Mouse (Mus musculus) ES-E14 (cell line): ENCODE data around the gene Cd68. TPM values are rescaled to one million over a fixed set of nuclear protein-coding genes. Genes with fewer than 3 reads are reported as not detected.

Experiments used
- DNase-seq: peaks from one replicate; pipeline ENCODE4 v3.0.0-alpha.2; 2013; ENCODE audit warnings: low read depth, low spot score
- H3K27ac ChIP-seq: 2 replicates; pipeline ENCODE4 v1.5.1; 2012; ENCODE audit warnings: low read depth, mild to moderate bottlenecking, low read length, moderate library complexity, mixed read lengths; ENCODE audit not compliant: poor library complexity, insufficient read depth, severe bottlenecking
- H3K36me3 ChIP-seq: 2 replicates; pipeline ENCODE4 v1.6.1; 2012; ENCODE audit warnings: mild to moderate bottlenecking, low read length, moderate library complexity, mixed read lengths; ENCODE audit not compliant: control insufficient read depth, poor library complexity, insufficient read depth, severe bottlenecking
- H3K4me1 ChIP-seq, 2 experiments: fragments of 150-350 bp in 1 of 2; sonication (generic) in 1 of 2; 2 replicates each; pipeline ENCODE4 v1.6.1; 2012; ENCODE audit warnings: low read length in 2 of 2, mild to moderate bottlenecking in 1 of 2, mixed read lengths in 1 of 2; ENCODE audit not compliant: control insufficient read depth in 2 of 2, insufficient read depth in 2 of 2, poor library complexity in 1 of 2
- H3K4me3 ChIP-seq, 2 experiments: fragments of 150-350 bp in 1 of 2; sonication (generic) in 1 of 2; 2 replicates each; pipeline ENCODE4 v1.5.1; 2012; ENCODE audit warnings: low read length in 2 of 2, low read depth in 1 of 2, mild to moderate bottlenecking in 1 of 2, mixed read lengths in 1 of 2; ENCODE audit not compliant: insufficient read depth in 1 of 2, poor library complexity in 1 of 2, severe bottlenecking in 1 of 2
- H3K9ac ChIP-seq: 2 replicates; pipeline ENCODE4 v1.6.1; 2012; ENCODE audit warnings: low read depth, mild to moderate bottlenecking, low read length, mixed read lengths; ENCODE audit not compliant: poor library complexity, insufficient read depth, severe bottlenecking
- H3K9me3 ChIP-seq: fragments of 150-350 bp; sonication (generic); 2 replicates; pipeline ENCODE4 v1.6.1; 2012; ENCODE audit warnings: low read depth, mild to moderate bottlenecking, low read length; ENCODE audit not compliant: control insufficient read depth, insufficient read depth
- CHD2 ChIP-seq: IDR thresholded peaks from 2 replicates; pipeline ENCODE4 v1.6.1; 2014; ENCODE audit warnings: mild to moderate bottlenecking, low read depth, low read length, inconsistent platforms
- HCFC1 ChIP-seq: IDR thresholded peaks from 2 replicates; pipeline ENCODE4 v1.6.1; 2012; ENCODE audit warnings: low read length, inconsistent platforms, borderline replicate concordance; ENCODE audit not compliant: insufficient read depth
- MAFK ChIP-seq: IDR thresholded peaks from 2 replicates; pipeline ENCODE4 v1.6.1; 2014; ENCODE audit warnings: mild to moderate bottlenecking, low read depth, low read length, inconsistent platforms; ENCODE audit not compliant: insufficient read depth
- ZC3H11A ChIP-seq: IDR thresholded peaks from 2 replicates; pipeline ENCODE4 v1.6.1; 2012; ENCODE audit warnings: low read depth, mild to moderate bottlenecking, inconsistent platforms, low read length, borderline replicate concordance
- ZNF384 ChIP-seq: IDR thresholded peaks from 2 replicates; pipeline ENCODE4 v1.6.1; 2012; ENCODE audit warnings: low read depth, low read length, inconsistent platforms
- in situ Hi-C, 2 experiments: fragments of 600-800 bp; cut with MboI; formaldehyde crosslinking; loops; one replicate each; pipeline ENCODE4 v1.15.1; 2025; ENCODE audit warnings: low sequenced_read_pairs in 2 of 2, inconsistent platforms in 1 of 2; ENCODE audit not compliant: unreplicated experiment in 2 of 2
- total RNA-seq: library from RNA; depleted of rRNA; stranded (reverse); fragments of 300-350 nt; gene quantifications from 2 replicates; pipeline ENCODE4 v1.2.3, GENCODE M21; 2012

The Cd68 gene
- total RNA-seq, 1 experiment, result 23.4 TPM

GRCm38 (mm10) chr11:69692863-69693262 is 26.9 kb upstream of the Cd68 start:
- in situ Hi-C loops, result no loop called here

GRCm38 (mm10) chr11:69692196-69692811 is 26.4 kb upstream of the Cd68 start:
- no peaks in the 10 kb centered on the region for H3K9me3 ChIP-seq
- H3K27ac ChIP-seq, result peak overlapping the region; percentile 35; the same call in 1 of the 2 replicates
- H3K36me3 ChIP-seq, result peaks cover 8% of the 10 kb centered on the region; the same call in 1 of the 2 replicates
- no peak for DNase-seq
- peaks cover 9 to 32% of the 10 kb centered on the region in 2 experiments; a peak in 3 of 4 replicates for H3K4me1 ChIP-seq
- in situ Hi-C loops, result no loop called here
- no peak overlapping the region for H3K9ac ChIP-seq
- no peak overlapping the region for H3K4me3 ChIP-seq
- TF ChIP-seq HCFC1, result no peak
- TF ChIP-seq CHD2, result no peak

More at GRCm38 (mm10) chr11:69692863-69693262, 26.9 kb upstream of the Cd68 start:
- Histone ChIP-seq H3K4me3 (no peak overlapping the region), H3K36me3 (peaks cover 8% of the 10 kb centered on the region; the same call in 1 of the 2 replicates), H3K27ac (no peak overlapping the region), H3K4me1 (peaks cover 12 to 35% of the 10 kb centered on the region in 2 experiments), H3K9ac (no peak overlapping the region), H3K9me3 (no peaks in the 10 kb centered on the region)
- TF ChIP-seq ZNF384 (no peak), CHD2 (no peak), MAFK (no peak), ZC3H11A (no peak), HCFC1 (no peak)
- no peak for DNase-seq

- Histone ChIP-seq H3K36me3 (peaks cover 8% of the 10 kb centered on the region; the same call in 1 of the 2 replicates), H3K9me3 (no peaks in the 10 kb centered on the region), H3K9ac (peak overlapping the region; percentile 41; the same call in 1 of the 2 replicates), H3K4me1 (peaks cover 9 to 38% of the 10 kb centered on the region in 2 experiments; a peak in 3 of 4 replicates), H3K27ac (peak overlapping the region; percentile 38; the same call in 1 of the 2 replicates), H3K4me3 (0 out of 4 replicates have a peak overlapping the region, but pooled peaks of 1 of the 2 experiments have one; percentile 6)
- in situ Hi-C loops, result no loop called here
- TF ChIP-seq ZNF384, result no peak
- TF ChIP-seq CHD2, result no peak
- TF ChIP-seq ZC3H11A, result no peak
- no peak for TF ChIP-seq MAFK
- TF ChIP-seq HCFC1, result no peak
- DNase-seq, result no peak
Measured at GRCm38 (mm10) chr11:69689891-69690290, 23.9 kb upstream of the Cd68 start.

- H3K9ac ChIP-seq, result peak overlapping the region; percentile 65
- peaks cover 11 to 45% of the 10 kb centered on the region in 2 experiments for H3K4me1 ChIP-seq
- DNase-seq, result no peak
- no peaks in the 10 kb centered on the region for H3K9me3 ChIP-seq
- in situ Hi-C loops, result no loop called here
- no peak for TF ChIP-seq ZC3H11A
- no peak for TF ChIP-seq CHD2
- TF ChIP-seq MAFK, result no peak
- no peak for TF ChIP-seq HCFC1
- no peak for TF ChIP-seq ZNF384
- H3K4me3 ChIP-seq, result peak overlapping the region; percentile 3 to 41; a peak in 3 of 4 replicates
- H3K27ac ChIP-seq, result peak overlapping the region; percentile 53; the same call in 1 of the 2 replicates
- peaks cover 8% of the 10 kb centered on the region; the same call in 1 of the 2 replicates for H3K36me3 ChIP-seq
Measured at GRCm38 (mm10) chr11:69687061-69687460, 21.1 kb upstream of the Cd68 start.

GRCm38 (mm10) chr11:69686377-69686776 is 20.4 kb upstream of the Cd68 start:
- Histone ChIP-seq H3K9ac (peak overlapping the region; percentile 65; the same call in 1 of the 2 replicates), H3K36me3 (peaks cover 8% of the 10 kb centered on the region; the same call in 1 of the 2 replicates), H3K4me1 (peaks cover 11 to 43% of the 10 kb centered on the region in 2 experiments), H3K27ac (peak overlapping the region; percentile 53; the same call in 1 of the 2 replicates), H3K4me3 (peak overlapping the region in 1 of 2 experiments; percentile 41; a peak in 3 of 4 replicates), H3K9me3 (no peaks in the 10 kb centered on the region)
- TF ChIP-seq ZC3H11A (no peak), CHD2 (no peak), ZNF384 (no peak), MAFK (no peak), HCFC1 (no peak)
- in situ Hi-C loops, result no loop called here
- no peak for DNase-seq
